Mouse (Mus musculus): ENCODE measurements at regions not wholly inside any gene's neighbourhood (a gene's known extent, or its start where the extent isn't known, plus 50 kb on each side); places are given as distances from the start of the nearest gene placed in this dataset.

DNA sequence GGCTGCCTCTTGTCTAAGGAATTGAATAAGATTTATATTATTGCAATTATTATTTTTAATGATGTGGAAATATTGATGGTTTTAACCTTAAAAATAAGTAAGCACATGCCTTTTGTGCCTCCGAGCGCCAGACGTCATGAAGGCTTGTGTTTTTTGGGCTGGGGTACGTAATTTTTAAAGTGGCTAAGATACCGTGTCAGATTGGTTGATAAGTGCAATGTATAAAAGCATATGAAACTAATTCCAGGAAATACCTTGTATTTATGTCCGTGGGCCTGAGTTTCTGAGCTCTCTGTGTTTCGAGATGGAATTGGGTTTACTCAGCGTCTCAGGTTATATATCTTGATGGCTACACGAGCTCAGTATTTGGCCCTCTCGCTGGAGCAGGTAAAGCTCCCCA is 414.7 kb downstream of the Med13l start:
- Histone ChIP-seq H3K4me3 (no peak overlapping the region), H3K79me2 (ENCODE audit: control insufficient read depth, insufficient read depth) (no peaks in the 10 kb centered on the region), H3K36me3 (ENCODE audit: control insufficient read depth, insufficient read depth) (no peaks in the 10 kb centered on the region), H3ac (ENCODE audit: control insufficient read depth, insufficient read length) (no peak overlapping the region), H3K4me2 (ENCODE audit: low read depth) (no peak overlapping the region), H3K27me3 (ENCODE audit: control insufficient read depth, insufficient read depth, insufficient read length) (no peaks in the 10 kb centered on the region)
- no peak for TF ChIP-seq REST (IDR thresholded peaks at IDR 0.05; ENCODE audit: insufficient read depth, insufficient read length)
- no peak for TF ChIP-seq CEBPB (IDR thresholded peaks at IDR 0.05; ENCODE audit: insufficient read depth, poor library complexity, severe bottlenecking)
- no peak for TF ChIP-seq POLR2A (IDR thresholded peaks at IDR 0.05; ENCODE audit: insufficient read length, low read depth)
- TF ChIP-seq MYOD1 (IDR thresholded peaks at IDR 0.05; ENCODE audit: control insufficient read depth in 1 of 3, insufficient read length in 2 of 3, low read depth in 2 of 3): no peak
- TF ChIP-seq USF1 (IDR thresholded peaks at IDR 0.05; ENCODE audit: low read depth): no peak
- no peak for TF ChIP-seq POLR2AphosphoS2 (IDR thresholded peaks at IDR 0.05; ENCODE audit: insufficient read length, low read depth)

- no peak overlapping the region for H3K4me3 ChIP-seq
- H3ac ChIP-seq (ENCODE audit: control insufficient read depth, insufficient read length): no peak overlapping the region
- H3K4me2 ChIP-seq (ENCODE audit: low read depth): no peak overlapping the region
- TF ChIP-seq POLR2A (IDR thresholded peaks at IDR 0.05; ENCODE audit: insufficient read length, low read depth): no peak
- TF ChIP-seq CEBPB (IDR thresholded peaks at IDR 0.05; ENCODE audit: insufficient read depth, poor library complexity, severe bottlenecking): no peak
- TF ChIP-seq MYOG (IDR thresholded peaks at IDR 0.05; ENCODE audit: control insufficient read depth in 1 of 3, insufficient read depth in 1 of 3, insufficient read length in 2 of 3, low read depth in 2 of 3): no peak
- TF ChIP-seq TCF3 (IDR thresholded peaks at IDR 0.05; ENCODE audit: insufficient read length, low read depth): no peak
- no peak for TF ChIP-seq REST (IDR thresholded peaks at IDR 0.05; ENCODE audit: insufficient read depth, insufficient read length)
- TF ChIP-seq E2F4 (IDR thresholded peaks at IDR 0.05; ENCODE audit: insufficient read depth): no peak
- TF ChIP-seq MAX (IDR thresholded peaks at IDR 0.05; ENCODE audit: low read depth): no peak
- TF ChIP-seq SRF (IDR thresholded peaks at IDR 0.05; ENCODE audit: control insufficient read depth, insufficient read length, low read depth): no peak
- no peak for TF ChIP-seq TCF12 (IDR thresholded peaks at IDR 0.05; ENCODE audit: insufficient read depth, poor library complexity, severe bottlenecking)
- no peak for TF ChIP-seq MYOD1 (IDR thresholded peaks at IDR 0.05; ENCODE audit: control insufficient read depth in 1 of 3, insufficient read length in 2 of 3, low read depth in 2 of 3)
- TF ChIP-seq POLR2AphosphoS2 (IDR thresholded peaks at IDR 0.05; ENCODE audit: insufficient read length, low read depth): no peak
- no peaks in the 10 kb centered on the region for H3K79me2 ChIP-seq (ENCODE audit: control insufficient read depth, insufficient read depth)
- no peaks in the 10 kb centered on the region for H3K36me3 ChIP-seq (ENCODE audit: control insufficient read depth, insufficient read depth)
- H3K27me3 ChIP-seq (ENCODE audit: control insufficient read depth, insufficient read depth, insufficient read length): no peaks in the 10 kb centered on the region
Measured at GRCm38 (mm10) chr5:118978921-118979630, 418.6 kb downstream of the Med13l start.

GRCm38 (mm10) chr5:118981046-118981445 is 420.6 kb downstream of the Med13l start:
- Histone ChIP-seq H3K4me2 (ENCODE audit: low read depth) (no peak overlapping the region), H3ac (ENCODE audit: control insufficient read depth, insufficient read length) (no peak overlapping the region), H3K36me3 (ENCODE audit: control insufficient read depth, insufficient read depth) (no peaks in the 10 kb centered on the region), H3K79me2 (ENCODE audit: control insufficient read depth, insufficient read depth) (no peaks in the 10 kb centered on the region), H3K27me3 (ENCODE audit: control insufficient read depth, insufficient read depth, insufficient read length) (no peaks in the 10 kb centered on the region), H3K4me3 (no peak overlapping the region)
- TF ChIP-seq CEBPB (IDR thresholded peaks at IDR 0.05; ENCODE audit: insufficient read depth, poor library complexity, severe bottlenecking): no peak

DNA sequence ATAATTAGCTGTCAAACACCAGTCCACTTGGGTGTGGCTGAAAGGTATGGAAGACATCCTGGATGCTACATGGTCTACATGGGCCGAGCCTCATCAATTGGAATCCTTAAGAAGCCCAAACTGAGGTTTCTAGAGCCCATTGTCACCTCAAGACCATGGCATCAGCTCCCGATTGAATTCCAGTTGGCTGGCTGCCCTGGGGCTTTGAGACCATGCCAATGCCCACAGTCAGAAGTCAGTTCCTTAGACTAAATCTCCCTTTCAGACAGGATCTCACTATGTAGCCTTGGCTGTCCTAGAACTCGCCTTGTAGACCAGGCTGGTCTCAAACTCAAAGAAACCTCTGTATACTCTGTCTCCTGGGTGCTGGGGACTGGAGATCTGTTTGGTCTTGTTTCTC is 423.8 kb downstream of the Med13l start:
- no peaks in the 10 kb centered on the region for H3K36me3 ChIP-seq (ENCODE audit: control insufficient read depth, insufficient read depth)
- TF ChIP-seq MAX (IDR thresholded peaks at IDR 0.05; ENCODE audit: low read depth) (no peak), SRF (IDR thresholded peaks at IDR 0.05; ENCODE audit: control insufficient read depth, insufficient read length, low read depth) (no peak), POLR2AphosphoS2 (IDR thresholded peaks at IDR 0.05; ENCODE audit: insufficient read length, low read depth) (no peak), CEBPB (IDR thresholded peaks at IDR 0.05; ENCODE audit: insufficient read depth, poor library complexity, severe bottlenecking) (no peak), POLR2A (IDR thresholded peaks at IDR 0.05; ENCODE audit: insufficient read length, low read depth) (no peak), MYOD1 (IDR thresholded peaks at IDR 0.05; ENCODE audit: control insufficient read depth in 1 of 3, insufficient read length in 2 of 3, low read depth in 2 of 3) (no peak), REST (IDR thresholded peaks at IDR 0.05; ENCODE audit: insufficient read depth, insufficient read length) (no peak), TCF3 (IDR thresholded peaks at IDR 0.05; ENCODE audit: insufficient read length, low read depth) (no peak), USF1 (IDR thresholded peaks at IDR 0.05; ENCODE audit: low read depth) (no peak), TCF12 (IDR thresholded peaks at IDR 0.05; ENCODE audit: insufficient read depth, poor library complexity, severe bottlenecking) (no peak), MYOG (IDR thresholded peaks at IDR 0.05; ENCODE audit: control insufficient read depth in 1 of 3, insufficient read depth in 1 of 3, insufficient read length in 2 of 3, low read depth in 2 of 3) (no peak)
- H3ac ChIP-seq (ENCODE audit: control insufficient read depth, insufficient read length): no peak overlapping the region
- no peak overlapping the region for H3K4me2 ChIP-seq (ENCODE audit: low read depth)
- H3K4me3 ChIP-seq: no peak overlapping the region
- no peaks in the 10 kb centered on the region for H3K79me2 ChIP-seq (ENCODE audit: control insufficient read depth, insufficient read depth)
- no peaks in the 10 kb centered on the region for H3K27me3 ChIP-seq (ENCODE audit: control insufficient read depth, insufficient read depth, insufficient read length)

GRCm38 (mm10) chr5:118984797-118985408 is 424.4 kb downstream of the Med13l start:
- H3K27me3 ChIP-seq (ENCODE audit: control insufficient read depth, insufficient read depth, insufficient read length): no peaks in the 10 kb centered on the region

More at GRCm38 (mm10) chr5:118984797-118985408, 424.4 kb downstream of the Med13l start:
- Histone ChIP-seq H3K4me3 (no peak overlapping the region), H3K4me2 (ENCODE audit: low read depth) (no peak overlapping the region), H3K79me2 (ENCODE audit: control insufficient read depth, insufficient read depth) (no peaks in the 10 kb centered on the region), H3ac (ENCODE audit: control insufficient read depth, insufficient read length) (no peak overlapping the region), H3K36me3 (ENCODE audit: control insufficient read depth, insufficient read depth) (no peaks in the 10 kb centered on the region)
- no peak for TF ChIP-seq POLR2A (IDR thresholded peaks at IDR 0.05; ENCODE audit: insufficient read length, low read depth)
- TF ChIP-seq MYOD1 (IDR thresholded peaks at IDR 0.05; ENCODE audit: control insufficient read depth in 1 of 3, insufficient read length in 2 of 3, low read depth in 2 of 3): no peak
- TF ChIP-seq MYOG (IDR thresholded peaks at IDR 0.05; ENCODE audit: control insufficient read depth in 1 of 3, insufficient read depth in 1 of 3, insufficient read length in 2 of 3, low read depth in 2 of 3): no peak
- TF ChIP-seq POLR2AphosphoS2 (IDR thresholded peaks at IDR 0.05; ENCODE audit: insufficient read length, low read depth): no peak
- no peak for TF ChIP-seq E2F4 (IDR thresholded peaks at IDR 0.05; ENCODE audit: insufficient read depth)
- TF ChIP-seq MAX (IDR thresholded peaks at IDR 0.05; ENCODE audit: low read depth): no peak
- no peak for TF ChIP-seq USF1 (IDR thresholded peaks at IDR 0.05; ENCODE audit: low read depth)
- TF ChIP-seq REST (IDR thresholded peaks at IDR 0.05; ENCODE audit: insufficient read depth, insufficient read length): no peak
- TF ChIP-seq TCF12 (IDR thresholded peaks at IDR 0.05; ENCODE audit: insufficient read depth, poor library complexity, severe bottlenecking): no peak
- TF ChIP-seq SRF (IDR thresholded peaks at IDR 0.05; ENCODE audit: control insufficient read depth, insufficient read length, low read depth): no peak
- no peak for TF ChIP-seq CEBPB (IDR thresholded peaks at IDR 0.05; ENCODE audit: insufficient read depth, poor library complexity, severe bottlenecking)
- TF ChIP-seq TCF3 (IDR thresholded peaks at IDR 0.05; ENCODE audit: insufficient read length, low read depth): no peak
